Mouse (Mus musculus): ENCODE results near the gene Taco1. TPM values are rescaled to one million over a fixed set of nuclear protein-coding genes. Genes with fewer than 3 reads are reported as not detected.
"Not testable (repeated sequence)": the region's sequence is repeated elsewhere in the genome, so short reads cannot be mapped to it uniquely, and the experiment has no call there.

Taco1 gene
- polyA plus RNA-seq, 1 experiment from 2014 or later = 9.6 TPM

GRCm38 (mm10) chr11:106066616-106067015 is 755 bp downstream of the Taco1 start:
- H3K36me3 ChIP-seq (replicated peaks); H3K27me3 ChIP-seq; H3K9me3 ChIP-seq; ATAC-seq (ENCODE audit: low FRiP score): not testable (repeated sequence)
- 18% methylated on average over 23 of the region's 23 CpGs for WGBS
- H3K4me3 ChIP-seq (replicated peaks) = peak overlapping the region; percentile 64
- peaks cover 16% of the 10 kb centered on the region for H3K4me1 ChIP-seq
- H3K9ac ChIP-seq = peak overlapping the region; percentile 91
- H3K27ac ChIP-seq = peak overlapping the region; percentile 86; the same call in 1 of the 2 replicates
- H3K4me2 ChIP-seq = peak overlapping the region; percentile 89

- H3K27me3 ChIP-seq = no peaks in the 10 kb centered on the region
- no peaks in the 10 kb centered on the region for H3K4me1 ChIP-seq
- no peaks in the 10 kb centered on the region for H3K9me3 ChIP-seq
- no peak overlapping the region for H3K27ac ChIP-seq
- H3K4me3 ChIP-seq (replicated peaks) = no peak overlapping the region
- ATAC-seq (ENCODE audit: low FRiP score) = no peak
- H3K4me2 ChIP-seq = no peak overlapping the region
- no peak overlapping the region for H3K9ac ChIP-seq
- peaks cover 20% of the 10 kb centered on the region for H3K36me3 ChIP-seq (replicated peaks)
- 94% methylated on average over 3 of the region's 3 CpGs for WGBS
Observed at GRCm38 (mm10) chr11:106073774-106074173, 7.9 kb downstream of the Taco1 start.

GRCm38 (mm10) chr11:106076321-106076720 is 10.5 kb downstream of the Taco1 start:
- Histone ChIP-seq H3K4me3 (replicated peaks) (no peak overlapping the region), H3K4me2 (no peak overlapping the region), H3K36me3 (replicated peaks) (peaks cover 20% of the 10 kb centered on the region), H3K27me3 (no peaks in the 10 kb centered on the region), H3K4me1 (no peaks in the 10 kb centered on the region), H3K27ac (no peak overlapping the region), H3K9ac (no peak overlapping the region), H3K9me3 (no peaks in the 10 kb centered on the region)
- ATAC-seq (ENCODE audit: low FRiP score) = no peak
- 4% methylated on average over 4 of the region's 4 CpGs for WGBS

- peak within 1 kb of the TSS; percentile 60 for H3K4me2 ChIP-seq
- no peaks in the 10 kb centered on the region for H3K36me3 ChIP-seq (replicated peaks)
- WGBS = 1% methylated on average over 68 of the region's 69 CpGs
- H3K4me1 ChIP-seq = peaks cover 17% of the 10 kb centered on the region
- H3K27ac ChIP-seq = peak within 1 kb of the TSS; percentile 99
- H3K27me3 ChIP-seq = no peaks in the 10 kb centered on the region
- no peaks in the 10 kb centered on the region for H3K9me3 ChIP-seq
- ATAC-seq (ENCODE audit: low FRiP score) = peak; percentile 98
- H3K4me3 ChIP-seq (replicated peaks) = peak within 1 kb of the TSS; percentile 94
- peak within 1 kb of the TSS; percentile 90 for H3K9ac ChIP-seq
Observed at GRCm38 (mm10) chr11:106083708-106084701, 18.1 kb downstream of the Taco1 start, which contains the start of gene Map3k3. TSS of gene Map3k3 (plus strand) at chr11:106084613.

- Histone ChIP-seq H3K27me3 (no peaks in the 10 kb centered on the region), H3K4me1 (peaks cover 17% of the 10 kb centered on the region), H3K36me3 (replicated peaks) (no peaks in the 10 kb centered on the region), H3K27ac (peak overlapping the region; percentile 99), H3K9ac (peak overlapping the region; percentile 90), H3K4me2 (peak overlapping the region; percentile 60), H3K9me3 (no peaks in the 10 kb centered on the region), H3K4me3 (replicated peaks) (peak overlapping the region; percentile 94)
- ATAC-seq (ENCODE audit: low FRiP score) = peak; percentile 73
- WGBS = under 1% methylated on average over 49 of the region's 61 CpGs
Observed at GRCm38 (mm10) chr11:106084911-106085561, 19.2 kb downstream of the Taco1 start.

- no peak for ATAC-seq (ENCODE audit: low FRiP score)
- Histone ChIP-seq H3K9me3 (no peaks in the 10 kb centered on the region), H3K4me3 (replicated peaks) (no peak overlapping the region), H3K27ac (no peak overlapping the region), H3K27me3 (no peaks in the 10 kb centered on the region), H3K9ac (no peak overlapping the region), H3K36me3 (replicated peaks) (no peaks in the 10 kb centered on the region), H3K4me2 (no peak overlapping the region), H3K4me1 (no peaks in the 10 kb centered on the region)
- WGBS = 94% methylated on average over 1 of the region's 1 CpGs
Observed at GRCm38 (mm10) chr11:106098223-106098622, 32.4 kb downstream of the Taco1 start.

- WGBS = 89% methylated on average over 3 of the region's 3 CpGs
- ATAC-seq (ENCODE audit: low FRiP score) = no peak
Observed at GRCm38 (mm10) chr11:106102866-106103265, 37.0 kb downstream of the Taco1 start.

GRCm38 (mm10) chr11:106106047-106106587 is 40.3 kb downstream of the Taco1 start:
- Histone ChIP-seq H3K4me2 (no peak overlapping the region), H3K36me3 (replicated peaks) (peaks cover 4% of the 10 kb centered on the region; the same call in 1 of the 2 replicates)
- 92% methylated on average over 8 of the region's 8 CpGs for WGBS

More at GRCm38 (mm10) chr11:106102866-106103265, 37.0 kb downstream of the Taco1 start:
- no peaks in the 10 kb centered on the region for H3K4me1 ChIP-seq
- H3K9ac ChIP-seq = no peak overlapping the region
- H3K27ac ChIP-seq = no peak overlapping the region
- no peaks in the 10 kb centered on the region for H3K36me3 ChIP-seq (replicated peaks)
- H3K4me3 ChIP-seq (replicated peaks) = no peak overlapping the region
- no peaks in the 10 kb centered on the region for H3K9me3 ChIP-seq
- H3K27me3 ChIP-seq = no peaks in the 10 kb centered on the region
- no peak overlapping the region for H3K4me2 ChIP-seq

GRCm38 (mm10) chr11:106111688-106112087 is 45.8 kb downstream of the Taco1 start:
- peaks cover 18% of the 10 kb centered on the region for H3K36me3 ChIP-seq (replicated peaks)
- H3K9me3 ChIP-seq = no peaks in the 10 kb centered on the region
- no peak for ATAC-seq (ENCODE audit: low FRiP score)

More at GRCm38 (mm10) chr11:106106047-106106587, 40.3 kb downstream of the Taco1 start:
- no peaks in the 10 kb centered on the region for H3K4me1 ChIP-seq
- no peaks in the 10 kb centered on the region for H3K9me3 ChIP-seq
- no peak overlapping the region for H3K27ac ChIP-seq
- H3K9ac ChIP-seq = no peak overlapping the region
- no peak overlapping the region for H3K4me3 ChIP-seq (replicated peaks)
- H3K27me3 ChIP-seq = no peaks in the 10 kb centered on the region
- no peak for ATAC-seq (ENCODE audit: low FRiP score)

GRCm38 (mm10) chr11:106122221-106122620 is 56.4 kb downstream of the Taco1 start:
- Histone ChIP-seq H3K36me3 (replicated peaks) (peaks cover 69% of the 10 kb centered on the region), H3K4me1 (no peaks in the 10 kb centered on the region)
- WGBS = 95% methylated on average over 5 of the region's 5 CpGs

More at GRCm38 (mm10) chr11:106111688-106112087, 45.8 kb downstream of the Taco1 start:
- Histone ChIP-seq H3K4me3 (replicated peaks) (no peak overlapping the region), H3K4me1 (no peaks in the 10 kb centered on the region), H3K4me2 (no peak overlapping the region), H3K27ac (no peak overlapping the region), H3K27me3 (no peaks in the 10 kb centered on the region), H3K9ac (no peak overlapping the region)

GRCm38 (mm10) chr11:106122736-106123135 is 56.9 kb downstream of the Taco1 start:
- H3K36me3 ChIP-seq (replicated peaks) = peaks cover 64% of the 10 kb centered on the region
- no peaks in the 10 kb centered on the region for H3K4me1 ChIP-seq
- H3K9ac ChIP-seq = no peak overlapping the region
- no peak overlapping the region for H3K4me3 ChIP-seq (replicated peaks)
- no peaks in the 10 kb centered on the region for H3K9me3 ChIP-seq
- no peak for ATAC-seq (ENCODE audit: low FRiP score)
- no peaks in the 10 kb centered on the region for H3K27me3 ChIP-seq
- no peak overlapping the region for H3K27ac ChIP-seq
- H3K4me2 ChIP-seq = no peak overlapping the region
- 89% methylated on average over 3 of the region's 3 CpGs for WGBS

More at GRCm38 (mm10) chr11:106122221-106122620, 56.4 kb downstream of the Taco1 start:
- Histone ChIP-seq H3K9me3 (no peaks in the 10 kb centered on the region), H3K4me2 (no peak overlapping the region), H3K27me3 (no peaks in the 10 kb centered on the region), H3K4me3 (replicated peaks) (no peak overlapping the region), H3K9ac (no peak overlapping the region), H3K27ac (no peak overlapping the region)
- no peak for ATAC-seq (ENCODE audit: low FRiP score)
